Mouse (Mus musculus) neutrophil, adult 5-6 weeks (primary cell): Measurements from ENCODE around the gene Nme7. TPM values are rescaled to one million over a fixed set of nuclear protein-coding genes. Genes with fewer than 3 reads are reported as not detected.

Experiments used
- ATAC-seq: fragments of 151-379, 151-347 bp; 2 replicates; pipeline ENCODE4 v1.8.0; 2017; ENCODE audit warnings: mild to moderate bottlenecking, moderate TSS enrichment; ENCODE audit not compliant: insufficient number of reproducible peaks, poor library complexity, low FRiP score, severe bottlenecking; ENCODE audit errors: extremely low read depth
- total RNA-seq: library from RNA; stranded (forward); fragments of 200-1000 nt; gene quantifications from 2 replicates; pipeline ENCODE4 v1.2.3, GENCODE M21; 2017

Nme7 gene
- total RNA-seq, 1 experiment from 2014 or later = 21.6 TPM

DNA sequence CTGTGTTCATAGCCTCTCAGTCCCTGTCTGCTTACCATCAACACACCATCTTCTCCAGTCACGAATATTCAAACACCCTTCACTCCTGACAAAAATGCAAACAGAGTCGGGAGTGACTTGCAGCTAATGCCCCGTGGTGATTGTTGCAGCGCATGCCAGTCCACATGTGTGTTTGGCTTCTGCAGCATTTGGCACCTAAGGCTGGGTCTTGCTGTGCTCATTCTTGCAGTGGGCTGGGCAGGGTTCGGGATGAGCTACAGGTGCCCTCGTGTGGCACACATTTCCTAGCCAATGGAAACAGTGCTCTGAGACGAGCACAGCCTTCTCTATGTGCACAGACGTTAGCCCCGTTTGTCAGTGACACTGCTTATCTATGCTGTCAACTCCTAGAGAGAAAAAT is 13.3 kb downstream of the Nme7 start:
- no peak for ATAC-seq

- ATAC-seq = no peak
These were observed 14.6 kb downstream of the Nme7 start for GRCm38 (mm10) chr1:164318474-164318873.

DNA sequence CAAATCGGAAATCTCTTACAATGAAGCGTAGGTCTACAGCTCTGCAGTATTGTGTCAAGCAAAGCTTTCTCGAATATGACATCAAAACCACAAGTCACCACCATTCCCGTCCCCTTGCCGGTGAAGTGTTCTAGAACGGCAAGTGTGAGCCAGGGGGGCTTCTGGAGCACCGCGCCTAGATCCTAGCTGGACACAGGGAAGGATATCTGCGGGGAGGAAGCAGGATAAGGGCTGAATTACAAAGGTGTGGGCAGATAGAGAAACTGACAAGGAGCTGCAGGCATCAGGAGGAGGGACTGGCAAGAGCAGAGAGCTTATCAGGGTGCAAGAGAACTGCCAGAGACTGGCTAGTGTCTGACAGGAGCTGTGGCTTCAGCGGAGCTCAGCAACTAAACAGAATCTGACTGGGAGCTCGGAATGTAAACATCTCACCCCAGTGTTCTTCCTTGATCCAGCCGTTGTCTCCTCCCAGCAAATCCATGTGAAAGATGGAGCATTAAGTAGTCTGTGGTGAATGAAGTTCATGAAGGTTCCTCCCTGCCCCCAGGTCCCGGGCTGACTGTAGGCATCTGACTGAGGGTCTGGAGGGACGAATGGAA is 15.7 kb downstream of the Nme7 start:
- no peak for ATAC-seq

- ATAC-seq = no peak
These were observed 16.8 kb downstream of the Nme7 start for GRCm38 (mm10) chr1:164320731-164321130.

DNA sequence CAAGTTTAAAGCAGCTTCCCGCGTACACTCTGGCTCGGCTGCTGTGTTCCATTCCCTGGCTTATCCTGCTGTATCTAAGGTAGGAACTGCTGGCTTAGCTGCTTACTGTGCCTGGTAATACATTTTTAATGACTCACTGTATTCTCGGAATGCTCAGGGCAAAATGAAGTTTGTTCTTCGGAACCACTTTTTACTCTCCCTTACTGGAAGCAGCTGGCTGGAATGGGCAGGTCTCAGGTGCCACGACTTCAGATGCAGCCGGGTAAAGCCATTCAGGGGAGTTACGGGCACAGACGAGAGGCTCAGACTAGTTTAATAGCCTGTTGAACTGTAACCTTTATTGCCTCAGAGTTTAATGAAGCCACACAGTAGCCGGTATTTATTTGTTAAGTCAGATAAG is 17.5 kb downstream of the Nme7 start:
- ATAC-seq = no peak

DNA sequence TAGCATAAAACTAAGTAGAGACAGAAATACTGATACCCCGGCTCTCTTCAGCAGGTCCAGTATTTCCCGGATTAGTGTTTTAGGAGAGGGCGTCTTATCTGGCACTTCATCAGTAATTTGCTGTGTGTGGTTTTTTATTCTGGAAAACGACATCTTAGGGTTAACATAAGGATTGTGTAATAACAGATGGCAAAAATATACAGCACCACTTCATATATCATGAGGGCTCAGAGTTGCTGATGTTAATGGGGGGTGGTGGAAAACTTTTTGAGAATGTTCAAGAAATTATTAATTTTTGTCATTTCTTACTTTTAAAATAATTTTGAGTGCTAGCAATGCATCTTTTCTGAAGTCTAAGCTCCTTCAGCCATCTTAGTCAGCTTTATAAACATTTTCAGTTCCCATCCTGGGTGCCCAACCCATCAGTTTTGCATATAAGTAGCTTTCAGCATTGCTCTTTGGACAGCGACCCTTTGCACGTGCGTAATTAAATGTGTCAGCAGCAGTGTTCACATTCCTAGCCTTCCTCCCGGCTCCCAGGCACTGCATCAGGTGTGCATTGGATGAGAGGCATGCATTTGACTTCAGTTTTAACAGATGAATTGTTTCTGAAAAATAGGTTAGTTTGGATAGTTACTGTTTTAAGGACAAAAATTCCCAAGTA is 19.2 kb downstream of the Nme7 start:
- ATAC-seq = no peak

- no peak for ATAC-seq
These were observed 20.3 kb downstream of the Nme7 start for GRCm38 (mm10) chr1:164324221-164324620.

- ATAC-seq = no peak
These were observed 21.0 kb downstream of the Nme7 start for GRCm38 (mm10) chr1:164324878-164325277.

DNA sequence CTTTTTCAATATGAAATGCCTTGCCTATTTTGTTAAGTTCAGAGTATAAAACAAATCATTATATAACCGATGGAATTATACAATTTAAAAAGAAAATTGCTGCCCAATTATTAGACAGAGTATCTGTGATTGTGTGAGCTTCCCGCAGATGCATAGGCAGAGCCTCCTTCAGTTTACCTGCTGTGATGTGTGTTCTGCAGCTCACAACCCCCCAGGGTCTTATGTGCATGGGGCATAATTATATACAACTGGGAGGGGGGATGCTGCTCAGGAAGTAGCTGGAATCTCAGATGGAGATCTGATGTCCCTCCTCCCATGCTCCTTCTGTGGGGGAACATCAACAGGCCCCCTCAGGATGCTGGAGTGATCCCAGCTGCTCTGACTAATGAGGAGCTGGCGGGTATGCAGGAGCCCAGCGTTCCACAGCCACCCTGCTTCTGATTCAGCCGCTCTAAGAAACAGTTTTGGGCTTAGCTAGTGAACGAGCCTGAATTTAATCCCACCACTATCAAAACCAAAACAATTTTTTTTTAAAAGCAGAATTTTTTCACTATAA is 22.8 kb downstream of the Nme7 start:
- ATAC-seq = no peak

GRCm38 (mm10) chr1:164327764-164328163 is 23.8 kb downstream of the Nme7 start:
- no peak for ATAC-seq

- no peak for ATAC-seq
These were observed 28.6 kb downstream of the Nme7 start for GRCm38 (mm10) chr1:164332559-164332958.

- ATAC-seq = no peak
These were observed 31.5 kb downstream of the Nme7 start for GRCm38 (mm10) chr1:164335435-164335834.

- ATAC-seq = no peak
These were observed 31.9 kb downstream of the Nme7 start for GRCm38 (mm10) chr1:164335846-164336245.

- no peak for ATAC-seq
These were observed 38.2 kb downstream of the Nme7 start for GRCm38 (mm10) chr1:164342161-164342560.

DNA sequence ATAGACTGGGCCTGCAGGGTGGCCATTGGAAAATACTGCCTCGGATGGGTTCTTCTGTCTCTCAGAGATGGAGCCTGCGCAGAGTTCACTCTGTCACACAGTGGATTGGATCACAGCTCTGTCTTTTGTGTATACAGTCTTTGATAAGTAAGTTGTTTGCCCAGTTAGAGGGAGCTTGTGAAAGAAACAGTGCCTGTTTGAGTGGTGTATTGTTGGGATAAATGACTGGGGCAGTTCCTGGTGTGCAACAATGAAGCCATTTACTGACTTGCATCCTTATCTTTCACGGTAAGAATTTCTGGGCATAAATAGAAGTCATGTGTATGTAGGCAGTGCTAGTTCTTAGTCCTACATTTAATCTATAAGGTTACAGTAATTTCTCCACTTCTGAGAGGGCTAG is 49.5 kb downstream of the Nme7 start:
- ATAC-seq = no peak

GRCm38 (mm10) chr1:164357995-164358394 is 54.1 kb downstream of the Nme7 start:
- ATAC-seq = no peak

GRCm38 (mm10) chr1:164361997-164362396 is 58.1 kb downstream of the Nme7 start:
- ATAC-seq = no peak

- peak; percentile 76; the same call in 1 of the 2 replicates for ATAC-seq
These were observed 62.5 kb downstream of the Nme7 start for GRCm38 (mm10) chr1:164366156-164367128.

GRCm38 (mm10) chr1:164368152-164368551 is 64.2 kb downstream of the Nme7 start:
- no peak for ATAC-seq
